Mouse (Mus musculus) heart, embryonic 15.5 days (tissue): Measurements from ENCODE around the gene Shkbp1. TPM values are rescaled to one million over a fixed set of nuclear protein-coding genes. Genes with fewer than 3 reads are reported as not detected.

Source experiments
- ATAC-seq: fragments of 200-750 bp; cut with Nextera tagmentation; replicated peaks from 2 replicates; pipeline ENCODE4 v1.8.0; 2017; ENCODE audit warnings: low read depth, moderate TSS enrichment; ENCODE audit not compliant: insufficient number of reproducible peaks, insufficient read depth, low FRiP score
- H3K27ac ChIP-seq: fragments of 300-500 bp; sonication (generic); 2 replicates; pipeline ENCODE4 v1.5.1; 2015; ENCODE audit warnings: mild to moderate bottlenecking, inconsistent platforms
- H3K27me3 ChIP-seq: fragments of 300-500 bp; sonication (generic); 2 replicates; pipeline ENCODE4 v1.6.1; 2015; ENCODE audit warnings: inconsistent platforms
- H3K36me3 ChIP-seq: fragments of 300-500 bp; sonication (generic); 2 replicates; pipeline ENCODE4 v1.6.1; 2015; ENCODE audit warnings: mild to moderate bottlenecking, inconsistent platforms
- H3K4me1 ChIP-seq: fragments of 300-500 bp; sonication (generic); replicated peaks from 2 replicates; pipeline ENCODE4 v1.6.1; 2015; ENCODE audit warnings: inconsistent platforms
- H3K4me2 ChIP-seq: fragments of 300-500 bp; sonication (generic); 2 replicates; pipeline ENCODE4 v1.6.1; 2015; ENCODE audit warnings: inconsistent platforms, mild to moderate bottlenecking, moderate library complexity
- H3K4me3 ChIP-seq: fragments of 300-500 bp; sonication (generic); 2 replicates; pipeline ENCODE4 v1.5.1; 2015; ENCODE audit warnings: mild to moderate bottlenecking, inconsistent platforms
- H3K9ac ChIP-seq: fragments of 300-500 bp; sonication (generic); 2 replicates; pipeline ENCODE4 v1.6.1; 2015; ENCODE audit warnings: mild to moderate bottlenecking, inconsistent platforms
- H3K9me3 ChIP-seq: fragments of 300-500 bp; sonication (generic); replicated peaks from 2 replicates; pipeline ENCODE4 v1.6.1; 2016; ENCODE audit warnings: inconsistent platforms
- WGBS: fragments of 180-500 bp; shearing (Covaris S2); methylation state at CpG from one replicate; pipeline ENCODE4 v1.1.7; 2015; ENCODE audit warnings: mixed read lengths; 5-methylcytosine and 5-hydroxymethylcytosine counted together
- polyA plus RNA-seq: library from polyadenylated mRNA; unstranded; fragments of >200 nt; fragmentation: Nextera tagmentation; extraction: Ambion mirVana; gene quantifications from 2 replicates; pipeline ENCODE4 v1.2.1, GENCODE M21; 2015

Shkbp1 gene
- polyA plus RNA-seq, 1 experiment from 2014 or later = 19.8 TPM

GRCm38 (mm10) chr7:27324161-27324560 is 31.7 kb downstream of the Shkbp1 start:
- H3K4me2 ChIP-seq = no peak overlapping the region
- no peaks in the 10 kb centered on the region for H3K9me3 ChIP-seq
- peaks cover 20% of the 10 kb centered on the region for H3K4me1 ChIP-seq
- H3K4me3 ChIP-seq = no peak overlapping the region
- H3K27ac ChIP-seq = no peak overlapping the region
- no peak overlapping the region for H3K9ac ChIP-seq
- 94% methylated on average over 11 of the region's 11 CpGs for WGBS
- ATAC-seq = no peak
- no peaks in the 10 kb centered on the region for H3K36me3 ChIP-seq
- H3K27me3 ChIP-seq = peaks cover 74% of the 10 kb centered on the region

- 85% methylated on average over 5 of the region's 5 CpGs for WGBS
- no peak for ATAC-seq
- H3K4me1 ChIP-seq = peaks cover 14% of the 10 kb centered on the region
These were observed 32.8 kb downstream of the Shkbp1 start for GRCm38 (mm10) chr7:27323001-27323400.

GRCm38 (mm10) chr7:27322291-27322690 is 33.5 kb downstream of the Shkbp1 start:
- no peak for ATAC-seq
- Histone ChIP-seq H3K4me1 (peaks cover 14% of the 10 kb centered on the region), H3K9me3 (no peaks in the 10 kb centered on the region), H3K9ac (no peak overlapping the region), H3K36me3 (0 out of 2 replicates have a peak, but pooled peaks cover 2% of the 10 kb centered on the region), H3K27me3 (peaks cover 56% of the 10 kb centered on the region), H3K27ac (no peak overlapping the region), H3K4me2 (no peak overlapping the region), H3K4me3 (no peak overlapping the region)
- 33% methylated on average over 13 of the region's 13 CpGs for WGBS

More at GRCm38 (mm10) chr7:27323001-27323400, 32.8 kb downstream of the Shkbp1 start:
- Histone ChIP-seq H3K4me2 (no peak overlapping the region), H3K27me3 (peaks cover 63% of the 10 kb centered on the region), H3K9me3 (no peaks in the 10 kb centered on the region), H3K9ac (no peak overlapping the region), H3K36me3 (no peaks in the 10 kb centered on the region), H3K4me3 (no peak overlapping the region), H3K27ac (no peak overlapping the region)

GRCm38 (mm10) chr7:27319411-27319810 is 36.4 kb downstream of the Shkbp1 start:
- Histone ChIP-seq H3K4me2 (no peak overlapping the region), H3K36me3 (peaks cover 6% of the 10 kb centered on the region; the same call in 1 of the 2 replicates), H3K27ac (no peak overlapping the region), H3K9ac (no peak overlapping the region), H3K4me3 (no peak overlapping the region), H3K4me1 (no peaks in the 10 kb centered on the region), H3K27me3 (peaks cover 28% of the 10 kb centered on the region), H3K9me3 (no peaks in the 10 kb centered on the region; the same call in 1 of the 2 replicates)
- WGBS = 83% methylated on average over 22 of the region's 22 CpGs
- ATAC-seq = no peak

GRCm38 (mm10) chr7:27315958-27316357 is 39.9 kb downstream of the Shkbp1 start:
- Histone ChIP-seq H3K9me3 (peaks cover 6% of the 10 kb centered on the region; the same call in 1 of the 2 replicates), H3K27me3 (no peaks in the 10 kb centered on the region; the same call in 1 of the 2 replicates), H3K9ac (no peak overlapping the region), H3K36me3 (peaks cover 22% of the 10 kb centered on the region), H3K27ac (no peak overlapping the region), H3K4me1 (peaks cover 2% of the 10 kb centered on the region; the same call in 1 of the 2 replicates), H3K4me3 (no peak overlapping the region), H3K4me2 (no peak overlapping the region)
- WGBS = 45% methylated on average over 7 of the region's 7 CpGs
- ATAC-seq = no peak; the same call in 1 of the 2 replicates

GRCm38 (mm10) chr7:27314393-27314792 is 41.4 kb downstream of the Shkbp1 start:
- Histone ChIP-seq H3K4me2 (no peak overlapping the region), H3K9me3 (peaks cover 6% of the 10 kb centered on the region; the same call in 1 of the 2 replicates), H3K27ac (no peak overlapping the region), H3K4me3 (no peak overlapping the region), H3K4me1 (peaks cover 14% of the 10 kb centered on the region), H3K27me3 (peaks cover 2% of the 10 kb centered on the region; the same call in 1 of the 2 replicates), H3K9ac (no peak overlapping the region), H3K36me3 (peaks cover 22% of the 10 kb centered on the region)
- WGBS = 80% methylated on average over 3 of the region's 3 CpGs
- no peak for ATAC-seq

- peaks cover 6% of the 10 kb centered on the region; the same call in 1 of the 2 replicates for H3K9me3 ChIP-seq
- H3K27ac ChIP-seq = no peak overlapping the region
- peaks cover 20% of the 10 kb centered on the region for H3K36me3 ChIP-seq
- H3K4me2 ChIP-seq = no peak overlapping the region
- no peak for ATAC-seq
- H3K9ac ChIP-seq = no peak overlapping the region
- H3K27me3 ChIP-seq = peaks cover 11% of the 10 kb centered on the region
- 84% methylated on average over 12 of the region's 12 CpGs for WGBS
- peaks cover 21% of the 10 kb centered on the region for H3K4me1 ChIP-seq
- H3K4me3 ChIP-seq = no peak overlapping the region
These were observed 44.1 kb downstream of the Shkbp1 start for GRCm38 (mm10) chr7:27311651-27312284.

GRCm38 (mm10) chr7:27310996-27311535 is 44.8 kb downstream of the Shkbp1 start:
- no peak overlapping the region for H3K27ac ChIP-seq

GRCm38 (mm10) chr7:27310306-27310705 is 45.5 kb downstream of the Shkbp1 start:
- peak; percentile 76 for ATAC-seq
- WGBS = 12% methylated on average over 17 of the region's 17 CpGs
- peak overlapping the region; percentile 61 for H3K4me2 ChIP-seq

More at GRCm38 (mm10) chr7:27310996-27311535, 44.8 kb downstream of the Shkbp1 start:
- Histone ChIP-seq H3K9ac (no peak overlapping the region), H3K27me3 (peaks cover 12% of the 10 kb centered on the region), H3K9me3 (peaks cover 6% of the 10 kb centered on the region; the same call in 1 of the 2 replicates), H3K4me3 (no peak overlapping the region), H3K36me3 (peaks cover 20% of the 10 kb centered on the region), H3K4me2 (peak overlapping the region; percentile 61), H3K4me1 (peaks cover 21% of the 10 kb centered on the region)
- ATAC-seq = no peak
- WGBS = 42% methylated on average over 8 of the region's 8 CpGs

GRCm38 (mm10) chr7:27309832-27310231 is 46.0 kb downstream of the Shkbp1 start:
- H3K27me3 ChIP-seq = peaks cover 22% of the 10 kb centered on the region
- H3K27ac ChIP-seq = peak overlapping the region; percentile 38; the same call in 1 of the 2 replicates
- peaks cover 21% of the 10 kb centered on the region for H3K4me1 ChIP-seq
- H3K36me3 ChIP-seq = peaks cover 25% of the 10 kb centered on the region
- ATAC-seq = no peak
- H3K4me2 ChIP-seq = peak overlapping the region; percentile 61
- no peak overlapping the region for H3K9ac ChIP-seq
- no peak overlapping the region for H3K4me3 ChIP-seq
- H3K9me3 ChIP-seq = peaks cover 6% of the 10 kb centered on the region; the same call in 1 of the 2 replicates
- WGBS = 51% methylated on average over 3 of the region's 3 CpGs

More at GRCm38 (mm10) chr7:27310306-27310705, 45.5 kb downstream of the Shkbp1 start:
- peaks cover 25% of the 10 kb centered on the region for H3K36me3 ChIP-seq
- peak overlapping the region; percentile 32 for H3K4me3 ChIP-seq
- peaks cover 6% of the 10 kb centered on the region; the same call in 1 of the 2 replicates for H3K9me3 ChIP-seq
- peaks cover 19% of the 10 kb centered on the region for H3K27me3 ChIP-seq
- peak overlapping the region; percentile 38; the same call in 1 of the 2 replicates for H3K27ac ChIP-seq
- no peak overlapping the region for H3K9ac ChIP-seq
- H3K4me1 ChIP-seq = peaks cover 21% of the 10 kb centered on the region

GRCm38 (mm10) chr7:27308821-27309549 is 46.8 kb downstream of the Shkbp1 start:
- peaks cover 24% of the 10 kb centered on the region for H3K27me3 ChIP-seq
- 10% methylated on average over 28 of the region's 28 CpGs for WGBS

More at GRCm38 (mm10) chr7:27308821-27309549, 46.8 kb downstream of the Shkbp1 start:
- Histone ChIP-seq H3K9me3 (0 out of 2 replicates have a peak, but pooled peaks cover 6% of the 10 kb centered on the region), H3K9ac (no peak overlapping the region), H3K27ac (no peak overlapping the region), H3K4me3 (peak overlapping the region; percentile 34), H3K4me2 (peak overlapping the region; percentile 61), H3K4me1 (peaks cover 21% of the 10 kb centered on the region), H3K36me3 (peaks cover 17% of the 10 kb centered on the region)
- no peak for ATAC-seq
